Mouse (Mus musculus) yolk sac, embryonic 10.5 days (tissue): ENCODE data around the gene Grhpr.
"Not testable (repeated sequence)": the region's sequence is repeated elsewhere in the genome, so short reads cannot be mapped to it uniquely, and the experiment has no call there.

Experiments
- DNase-seq: peaks from one replicate; pipeline ENCODE4 v3.0.0-alpha.2; 2017; ENCODE audit warnings: low spot score

Gene Grhpr

GRCm38 (mm10) chr4:44981280-44981973, at the start of gene Grhpr:
Grhpr (plus strand) TSS chr4:44981395.
- DNase-seq = peak; percentile 97

DNA sequence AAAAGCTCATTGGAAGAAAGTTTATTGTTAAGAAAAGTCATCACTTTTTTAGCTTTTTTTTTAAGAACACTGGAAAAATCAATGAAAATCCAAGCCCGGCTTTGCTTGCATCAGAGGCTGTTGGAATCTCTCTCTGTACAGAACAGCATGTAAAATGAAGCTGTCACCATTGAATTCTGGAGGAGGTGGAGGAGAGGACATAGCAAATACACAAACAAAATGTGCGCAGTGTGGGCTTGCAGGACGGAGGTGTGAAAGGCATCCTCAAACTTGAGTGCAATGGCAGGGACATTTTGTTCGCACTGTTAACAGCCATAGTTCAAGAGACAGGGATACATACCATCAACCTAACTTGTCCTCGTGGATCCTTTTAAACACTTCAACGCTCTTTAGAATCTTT, 49.5 kb upstream of the Grhpr start:
- DNase-seq = no peak

- no peak for DNase-seq
Observed at GRCm38 (mm10) chr4:44938359-44939340, 42.5 kb upstream of the Grhpr start.

GRCm38 (mm10) chr4:44939576-44940249, 41.5 kb upstream of the Grhpr start:
- DNase-seq = no peak

- DNase-seq = no peak
Observed at GRCm38 (mm10) chr4:44940286-44940685, 40.9 kb upstream of the Grhpr start.

DNA sequence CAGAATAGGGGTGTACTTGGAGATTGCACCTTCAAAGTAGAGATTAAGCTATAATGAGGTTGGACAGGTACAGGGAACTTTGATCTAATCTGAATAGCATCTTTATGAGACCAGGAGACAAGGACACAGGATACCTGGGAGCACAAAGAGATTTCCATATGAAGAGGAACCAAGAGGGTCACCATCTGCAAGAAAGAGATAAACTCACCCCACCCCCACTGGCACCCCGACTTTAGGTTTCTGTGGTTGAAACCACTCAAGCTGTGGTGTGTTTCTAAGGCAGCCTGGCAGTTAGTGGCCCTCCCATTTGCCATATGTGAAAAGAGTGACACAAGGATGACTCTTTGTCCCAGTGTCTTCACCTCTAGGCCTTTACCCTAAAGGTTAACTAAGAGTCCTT, 39.0 kb upstream of the Grhpr start:
- no peak for DNase-seq

DNA sequence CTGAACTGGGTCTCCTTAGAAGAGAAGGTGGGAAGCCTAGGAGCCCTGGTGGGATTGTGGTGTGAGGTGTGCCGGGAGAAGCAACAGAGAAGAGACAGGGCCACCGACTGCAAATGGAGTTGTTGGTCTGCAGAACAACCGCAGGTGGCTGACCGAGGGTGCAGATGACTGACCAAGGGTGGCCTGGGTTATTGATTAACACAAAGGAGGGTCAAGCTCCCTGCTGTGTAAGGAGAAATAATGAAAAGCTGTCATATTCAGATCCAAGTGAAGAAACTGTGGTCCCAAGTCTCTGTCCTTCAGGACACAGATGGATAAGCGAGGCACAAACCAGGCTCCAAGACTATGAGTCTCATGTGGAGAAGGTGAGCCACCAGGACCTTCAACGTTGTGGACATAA, 37.7 kb upstream of the Grhpr start:
- DNase-seq = peak; percentile 68

DNA sequence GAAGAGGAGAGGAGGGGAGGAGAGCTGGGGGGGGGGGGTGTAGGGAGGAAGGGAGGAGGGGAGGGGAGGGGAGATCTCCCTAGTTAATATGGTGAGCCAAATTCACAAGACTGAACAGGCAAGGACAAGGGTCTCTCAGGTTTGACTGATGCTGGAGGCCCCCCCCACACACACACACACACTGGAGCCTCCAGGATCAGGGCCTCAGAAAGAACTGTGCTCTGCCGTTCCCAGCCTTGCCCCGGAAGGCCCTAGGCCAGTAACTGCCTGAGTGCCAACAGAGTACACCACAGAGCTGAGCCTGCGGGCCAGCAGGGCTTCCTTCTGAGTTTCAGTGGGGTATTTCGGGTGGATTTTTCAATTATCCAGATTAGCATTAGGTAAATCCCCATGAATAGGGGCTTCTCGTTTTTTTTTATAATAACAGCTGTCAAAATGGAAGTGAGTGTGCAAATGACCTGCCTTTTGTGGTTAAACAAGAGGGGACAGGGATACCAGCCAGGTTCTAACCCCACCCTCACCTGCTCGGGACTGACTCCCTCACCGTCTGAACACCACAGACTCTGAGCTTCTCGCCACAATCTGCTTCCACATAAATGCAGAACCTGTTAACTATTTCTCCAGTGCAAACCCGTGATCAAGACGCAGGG, 36.6 kb upstream of the Grhpr start:
- DNase-seq = no peak

DNA sequence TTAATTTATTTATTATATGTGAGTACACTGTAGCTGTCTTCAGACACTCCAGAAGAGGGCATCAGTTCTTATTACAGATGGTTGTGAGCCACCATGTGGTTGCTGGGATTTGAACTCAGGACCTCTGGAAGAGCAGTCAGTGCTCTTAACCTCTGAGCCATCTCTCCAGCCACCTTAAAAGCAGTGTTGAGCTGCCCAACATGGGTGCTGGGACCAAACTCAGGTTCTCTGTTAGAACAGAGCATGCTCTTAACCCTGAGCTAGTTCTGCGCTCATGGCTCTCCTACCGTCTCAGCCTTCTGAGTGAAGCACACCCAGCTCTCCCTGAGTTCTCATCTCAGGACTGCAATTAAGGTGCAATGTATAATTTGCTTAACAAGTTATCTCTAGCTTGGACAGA, 35.1 kb upstream of the Grhpr start:
- DNase-seq = not testable (repeated sequence)

- no peak for DNase-seq
Observed at GRCm38 (mm10) chr4:44947464-44947863, 33.7 kb upstream of the Grhpr start.

DNA sequence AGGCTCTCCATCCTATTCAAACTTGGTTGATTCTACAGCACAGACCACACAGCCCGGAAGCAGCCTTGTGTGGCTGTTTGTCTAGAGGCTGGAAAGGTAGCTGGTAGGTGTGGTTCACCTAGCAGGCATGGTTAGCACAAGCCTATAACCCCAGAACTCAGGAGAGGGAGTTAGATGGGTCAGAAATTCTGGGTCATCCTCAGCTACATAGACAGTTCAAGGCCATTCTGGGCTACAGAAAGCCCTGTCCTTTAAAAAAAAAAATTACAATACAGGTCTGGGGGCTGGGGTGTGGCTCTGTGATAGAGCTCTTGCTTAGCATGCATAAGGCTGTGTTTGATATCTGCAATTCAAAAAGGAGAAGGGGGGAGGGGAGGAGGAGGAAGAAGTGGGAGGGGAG, 32.9 kb upstream of the Grhpr start:
- DNase-seq = no peak

GRCm38 (mm10) chr4:44953041-44953440, 28.2 kb upstream of the Grhpr start:
- DNase-seq = no peak

DNA sequence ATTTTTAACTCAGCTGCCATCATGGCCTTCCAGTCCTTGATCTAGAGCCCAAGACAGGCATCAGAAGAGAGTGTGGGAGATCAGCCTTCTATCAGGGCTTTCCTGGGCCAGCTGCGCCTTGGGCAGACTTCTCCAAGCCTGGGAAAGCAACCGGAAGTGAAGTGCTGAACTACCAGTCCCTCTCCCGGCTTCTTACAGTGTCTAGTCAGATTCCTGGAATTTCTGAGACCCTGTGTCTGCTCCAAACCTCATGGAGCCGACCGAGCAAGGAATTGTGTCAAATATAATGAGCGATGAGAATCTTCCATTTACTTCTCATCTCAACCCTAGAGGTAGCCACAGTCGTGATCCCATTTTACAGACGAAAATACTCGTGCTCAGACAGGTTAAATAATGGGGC, 22.4 kb upstream of the Grhpr start:
- no peak for DNase-seq

DNA sequence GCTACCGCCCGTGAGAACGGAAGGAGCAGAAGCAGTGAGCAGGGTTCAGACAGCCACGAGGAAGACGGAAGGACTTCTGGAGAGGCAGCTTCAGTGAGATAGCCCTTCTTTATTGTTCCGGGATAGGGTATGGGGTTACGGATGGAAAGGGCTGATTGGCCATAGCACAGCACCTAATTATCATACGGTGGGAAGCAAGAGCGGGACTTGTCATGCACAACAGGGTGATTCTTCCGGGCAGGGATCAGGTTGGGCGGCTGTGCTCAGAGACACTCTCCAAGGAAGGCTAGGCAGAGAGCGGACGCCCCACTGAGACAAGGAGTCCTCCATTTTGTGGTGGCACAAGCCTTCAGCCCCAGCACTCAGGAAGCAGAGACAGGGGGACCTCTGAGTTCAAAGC, 22.0 kb upstream of the Grhpr start:
- DNase-seq = no peak

DNA sequence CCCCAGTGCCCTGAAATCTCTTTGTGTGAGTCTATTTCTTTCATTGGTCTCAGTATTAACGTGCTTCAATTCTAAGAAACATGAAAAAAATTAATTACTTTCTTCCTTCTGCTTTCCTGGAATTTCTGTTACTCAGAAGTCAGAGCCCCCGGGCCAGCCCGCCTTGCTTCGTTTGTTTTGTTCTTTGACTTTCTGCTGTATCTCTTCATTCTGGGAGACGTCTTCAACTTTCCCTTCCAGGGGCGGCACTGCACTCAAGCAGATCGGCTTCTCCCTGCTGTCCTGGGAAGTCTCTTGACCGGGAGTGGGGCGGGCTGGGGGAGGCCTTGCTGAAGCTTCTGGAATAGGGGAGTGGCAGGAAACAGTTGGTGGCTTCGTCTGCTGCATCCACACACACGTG, 18.0 kb upstream of the Grhpr start:
- no peak for DNase-seq

GRCm38 (mm10) chr4:44965175-44965574, 16.0 kb upstream of the Grhpr start:
- no peak for DNase-seq

DNA sequence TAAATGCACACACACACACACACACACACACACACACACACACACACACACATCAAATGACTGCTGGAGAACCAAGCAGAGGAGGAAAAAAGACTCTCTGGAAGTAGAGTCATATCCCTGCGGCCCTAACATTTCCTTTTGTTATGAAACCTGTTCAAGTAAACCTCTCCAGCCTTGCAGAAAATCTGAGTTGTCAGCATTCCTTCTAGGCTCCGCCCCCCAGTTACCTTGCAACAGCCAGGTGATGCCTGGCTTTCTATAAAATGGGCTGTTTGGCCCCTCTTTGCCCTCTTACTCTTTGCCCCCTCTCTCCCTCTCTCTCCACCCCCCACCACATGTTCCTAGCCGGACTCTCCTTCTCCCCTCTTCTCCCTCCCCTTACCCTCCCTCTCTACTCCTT, 15.5 kb upstream of the Grhpr start:
- no peak for DNase-seq

DNA sequence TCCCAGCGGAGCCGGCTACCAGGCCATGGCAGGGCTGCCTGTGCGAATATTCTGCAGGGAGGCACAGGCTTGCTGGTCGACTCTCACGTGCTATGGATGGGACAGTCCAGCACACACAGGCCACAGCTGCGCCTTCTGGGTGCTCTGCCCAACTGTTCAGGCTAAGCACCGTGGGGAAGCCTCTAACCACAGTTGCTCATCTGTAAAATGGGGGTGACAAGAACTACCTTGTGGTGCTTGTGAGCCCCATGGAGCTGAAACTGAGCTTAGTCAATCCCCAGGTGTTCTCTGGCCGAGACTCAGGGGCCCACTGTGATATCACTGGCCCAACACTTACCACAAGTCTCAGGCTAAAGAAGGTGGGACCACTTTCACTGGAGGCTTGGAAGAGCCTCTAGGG, 13.8 kb upstream of the Grhpr start:
- DNase-seq = no peak

DNA sequence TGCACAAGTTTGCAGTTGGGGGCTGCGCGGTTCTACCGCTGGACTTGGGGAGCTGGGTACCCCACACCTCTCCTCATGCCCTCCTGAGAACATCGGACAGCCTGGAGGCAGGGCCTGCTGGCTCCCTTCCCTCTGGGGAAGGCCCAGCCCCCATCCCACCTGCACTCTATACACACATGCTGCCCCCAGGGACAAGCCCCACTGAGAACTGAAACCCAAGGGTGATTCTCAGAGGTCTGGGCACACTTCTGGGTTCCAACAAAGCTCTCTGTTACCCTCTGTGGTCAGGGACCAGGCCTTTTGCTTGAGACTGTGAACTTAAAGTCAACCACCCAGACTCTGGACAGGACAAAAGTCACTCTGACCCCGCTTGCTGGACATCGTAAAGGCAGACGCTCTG, 11.1 kb upstream of the Grhpr start:
- no peak for DNase-seq

DNA sequence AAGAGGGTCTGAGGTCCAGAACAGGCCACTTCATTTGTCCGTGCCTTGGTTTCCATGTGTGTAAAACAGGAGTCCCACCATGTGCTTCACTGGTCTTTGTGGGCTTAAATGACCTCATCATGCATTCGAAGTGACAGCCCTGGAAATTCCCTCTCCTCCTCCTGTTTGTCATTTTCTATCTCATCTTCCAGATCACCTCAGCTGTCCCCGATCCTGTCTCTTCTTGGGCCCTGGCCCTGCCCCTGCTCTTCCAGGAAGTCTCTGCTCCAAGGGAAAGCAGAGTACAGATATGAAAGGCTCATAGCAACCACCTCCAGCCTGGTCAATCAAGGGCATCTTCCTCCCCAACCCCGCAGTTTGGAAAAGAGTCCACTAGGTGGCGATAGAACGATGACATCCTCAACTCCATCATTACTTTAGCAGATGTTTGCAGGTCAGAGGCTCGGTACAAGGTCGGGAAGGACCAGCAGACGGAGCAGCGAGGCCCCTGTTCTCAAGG, 10.5 kb upstream of the Grhpr start:
- DNase-seq = peak; percentile 56

DNA sequence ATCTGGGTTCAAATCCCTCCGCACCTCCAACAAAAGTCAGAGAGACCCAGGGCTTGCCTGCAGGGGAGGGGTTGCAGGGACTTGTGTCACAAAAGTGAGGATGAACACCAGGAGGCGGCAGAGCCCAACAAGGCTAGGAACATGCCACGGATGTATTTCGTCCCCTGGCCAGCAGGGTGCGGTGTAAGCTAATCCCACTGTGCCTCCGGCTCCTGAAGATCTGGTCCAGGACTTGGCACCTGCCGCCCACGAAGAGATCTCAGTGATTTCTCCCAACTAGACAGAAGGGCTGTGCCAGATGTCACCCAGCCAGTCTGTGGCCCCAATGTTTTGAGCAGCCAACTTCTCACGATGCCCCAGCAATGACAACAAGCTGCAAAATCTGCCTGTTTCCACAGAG, 7.7 kb upstream of the Grhpr start:
- peak; percentile 72 for DNase-seq

DNA sequence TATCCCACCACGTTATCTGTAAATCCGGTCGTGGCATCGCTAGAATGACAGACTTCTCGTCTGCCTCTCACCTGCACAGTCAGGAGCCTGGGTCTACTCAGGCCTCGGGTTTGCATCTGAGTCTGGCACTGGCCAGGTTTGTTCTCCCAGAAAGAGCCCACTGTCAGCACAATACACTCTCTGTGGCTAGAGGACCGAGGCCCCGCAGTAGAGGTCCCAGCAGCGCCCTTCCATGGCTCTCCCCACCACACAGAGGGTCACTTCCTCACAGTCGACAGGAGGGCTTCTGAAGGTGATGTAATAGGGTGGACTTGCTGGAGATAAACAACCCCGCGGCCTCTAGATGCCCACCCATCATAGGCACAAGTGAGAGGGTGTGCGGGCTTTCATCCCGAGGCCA, 7.3 kb upstream of the Grhpr start:
- no peak for DNase-seq
